Mouse (Mus musculus): ENCODE data around the gene Col4a3. TPM values are rescaled to one million over a fixed set of nuclear protein-coding genes. Genes with fewer than 3 reads are reported as not detected.

Gene Col4a3
- polyA plus RNA-seq, 1 experiment from 2014 or later, result 0.07 TPM

DNA sequence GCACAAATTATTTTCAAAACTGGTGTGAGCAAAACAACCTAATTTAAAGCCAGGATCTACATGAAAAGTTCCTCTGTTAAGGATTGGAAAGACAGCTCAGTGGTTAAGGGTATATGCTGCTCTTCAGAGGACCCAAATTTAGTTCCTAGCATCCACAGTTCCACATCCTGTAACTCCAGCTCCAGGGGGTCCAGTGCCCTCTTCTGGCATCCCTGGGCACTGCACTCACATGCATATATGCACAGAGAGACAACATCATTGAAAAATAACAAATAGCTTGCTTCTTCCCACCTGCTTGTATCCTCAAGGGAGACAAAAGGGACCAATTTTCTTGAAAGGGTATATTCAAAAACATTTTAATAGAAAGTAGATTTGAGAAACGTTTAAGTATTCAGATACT is 175.6 kb downstream of the Col4a3 start:
- Histone ChIP-seq H3K36me3 (peaks cover 33% of the 10 kb centered on the region), H3K4me1 (no peaks in the 10 kb centered on the region), H3K27ac (replicated peaks) (no peak overlapping the region), H3K4me3 (no peak overlapping the region), H3K9me3 (replicated peaks) (0 out of 2 replicates have a peak, but pooled peaks cover 6% of the 10 kb centered on the region), H3K27me3 (ENCODE audit: low read depth, poor library complexity, severe bottlenecking) (no peaks in the 10 kb centered on the region)
- DNase-seq (ENCODE audit: low spot score), result no peak
- WGBS, result 84% methylated on average over 1 of the region's 1 CpGs

GRCm38 (mm10) chr1:82766227-82766626 is 179.5 kb downstream of the Col4a3 start:
- H3K27me3 ChIP-seq (ENCODE audit: low read depth, poor library complexity, severe bottlenecking), result no peaks in the 10 kb centered on the region
- DNase-seq (ENCODE audit: low spot score), result no peak
- peaks cover 12% of the 10 kb centered on the region for H3K36me3 ChIP-seq
- 0 out of 2 replicates have a peak, but pooled peaks cover 6% of the 10 kb centered on the region for H3K9me3 ChIP-seq (replicated peaks)
- H3K27ac ChIP-seq (replicated peaks), result no peak overlapping the region
- H3K4me1 ChIP-seq, result no peaks in the 10 kb centered on the region
- no peak overlapping the region for H3K4me3 ChIP-seq
- WGBS, result 81% methylated on average over 1 of the region's 1 CpGs

- H3K4me1 ChIP-seq, result no peaks in the 10 kb centered on the region
- peaks cover 8% of the 10 kb centered on the region for H3K36me3 ChIP-seq
- 91% methylated on average over 4 of the region's 4 CpGs for WGBS
- no peaks in the 10 kb centered on the region for H3K27me3 ChIP-seq (ENCODE audit: low read depth, poor library complexity, severe bottlenecking)
- no peak overlapping the region for H3K4me3 ChIP-seq
- no peak overlapping the region for H3K27ac ChIP-seq (replicated peaks)
- DNase-seq (ENCODE audit: low spot score), result no peak
- H3K9me3 ChIP-seq (replicated peaks), result 0 out of 2 replicates have a peak, but pooled peaks cover 6% of the 10 kb centered on the region
These were observed 179.9 kb downstream of the Col4a3 start for GRCm38 (mm10) chr1:82766641-82767040.

DNA sequence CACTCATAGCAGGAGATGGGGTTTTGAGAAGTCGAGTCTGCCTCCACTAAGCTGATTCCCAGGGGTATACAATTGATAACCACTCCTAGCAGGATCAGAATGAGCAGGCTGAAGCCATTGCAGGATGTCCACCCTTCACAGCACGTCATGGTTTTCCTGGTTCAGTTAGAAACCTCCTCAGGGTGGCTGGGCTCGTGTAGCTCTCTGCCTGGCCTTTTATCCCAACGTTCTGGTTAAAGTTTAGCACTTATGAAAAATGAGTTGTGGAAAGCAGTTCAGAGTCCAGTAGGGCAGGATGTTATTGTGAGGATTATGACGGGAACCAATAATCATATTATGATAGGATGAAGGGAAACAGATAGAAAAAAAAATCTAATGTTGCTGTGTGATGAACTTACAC is 181.5 kb downstream of the Col4a3 start, which contains the start of gene Tm4sf20:
Gene Tm4sf20, minus strand, starts transcription at position 193 of the 400 bp plus-strand sequence.
- no peak for DNase-seq (ENCODE audit: low spot score)
- Histone ChIP-seq H3K27ac (replicated peaks) (no peak within 1 kb of the TSS), H3K4me3 (no peak within 1 kb of the TSS), H3K36me3 (no peaks in the 10 kb centered on the region), H3K27me3 (ENCODE audit: low read depth, poor library complexity, severe bottlenecking) (no peaks in the 10 kb centered on the region), H3K4me1 (no peaks in the 10 kb centered on the region), H3K9me3 (replicated peaks) (no peaks in the 10 kb centered on the region)
- WGBS, result 82% methylated on average over 5 of the region's 5 CpGs

- H3K9me3 ChIP-seq (replicated peaks), result no peaks in the 10 kb centered on the region
- no peak within 1 kb of the TSS for H3K27ac ChIP-seq (replicated peaks)
- H3K4me3 ChIP-seq, result no peak within 1 kb of the TSS
- no peak for DNase-seq (ENCODE audit: low spot score)
- H3K4me1 ChIP-seq, result no peaks in the 10 kb centered on the region
- WGBS, result 93% methylated on average over 15 of the region's 15 CpGs
- H3K27me3 ChIP-seq (ENCODE audit: low read depth, poor library complexity, severe bottlenecking), result no peaks in the 10 kb centered on the region
- H3K36me3 ChIP-seq, result no peaks in the 10 kb centered on the region
These were observed 184.4 kb downstream of the Col4a3 start, which contains the start of gene Gm47791 for GRCm38 (mm10) chr1:82771022-82771586. Gene Gm47791 (minus strand): TSS chr1:82771243.

Other genes with a start within 250 kb of the Col4a3 start
- gene Col4a4, start 72 bp upstream of the Col4a3 start, polyA plus RNA-seq (2016; fragmentation: Nextera tagmentation; extraction: Ambion mirVana), result 0.05 and 0.06 TPM in 2 replicates
- 232 and 249 TPM in 2 replicates for gene Mff, start 138.0 kb downstream of the Col4a3 start, polyA plus RNA-seq (2016; fragmentation: Nextera tagmentation; extraction: Ambion mirVana)
- not detected in 2 replicates for gene Tm4sf20, start 181.5 kb downstream of the Col4a3 start, polyA plus RNA-seq (2016; fragmentation: Nextera tagmentation; extraction: Ambion mirVana)
- gene Gm47791, start 184.3 kb downstream of the Col4a3 start, polyA plus RNA-seq (2016; fragmentation: Nextera tagmentation; extraction: Ambion mirVana), result not detected in 2 replicates